Mouse (Mus musculus) spleen, adult 2 months (tissue): Measurements from ENCODE around the gene Ubtf. TPM values are rescaled to one million over a fixed set of nuclear protein-coding genes. Genes with fewer than 3 reads are reported as not detected.

Experiments used
- DNase-seq, 2 experiments: peaks; one replicate each; pipeline versions ENCODE4 v3.0.0 to v3.0.0-alpha.2; 2012 to 2021; ENCODE audit warnings: low spot score in 2 of 2, low read depth in 1 of 2
- H3K27ac ChIP-seq: fragments of 200-500 bp; 2 replicates; pipeline ENCODE4 v1.5.1; 2012; ENCODE audit warnings: low read length, inconsistent platforms; ENCODE audit not compliant: insufficient read depth
- H3K27me3 ChIP-seq: fragments of 200-500 bp; 2 replicates; pipeline ENCODE4 v1.6.1; 2012; ENCODE audit warnings: mild to moderate bottlenecking, moderate library complexity, low read length, inconsistent platforms; ENCODE audit not compliant: control insufficient read depth, insufficient read depth
- H3K36me3 ChIP-seq: fragments of 200-500 bp; 2 replicates; pipeline ENCODE4 v1.6.1; 2012; ENCODE audit warnings: mild to moderate bottlenecking, low read length, inconsistent platforms; ENCODE audit not compliant: control insufficient read depth, insufficient read depth
- H3K4me1 ChIP-seq: fragments of 200-500 bp; 2 replicates; pipeline ENCODE4 v1.6.1; 2011; ENCODE audit warnings: inconsistent platforms; ENCODE audit not compliant: control insufficient read depth, insufficient read depth, insufficient read length
- H3K4me3 ChIP-seq: fragments of 200-500 bp; 2 replicates; pipeline ENCODE4 v1.5.1; 2011; ENCODE audit warnings: mild to moderate bottlenecking, inconsistent platforms; ENCODE audit not compliant: insufficient read depth, insufficient read length; ENCODE audit errors: extremely low read depth
- CTCF ChIP-seq: fragments of 200-500 bp; IDR thresholded peaks from 2 replicates; pipeline ENCODE4 v1.5.1; 2011; ENCODE audit warnings: mild to moderate bottlenecking, inconsistent platforms; ENCODE audit not compliant: insufficient read depth, insufficient read length, insufficient replicate concordance; ENCODE audit errors: extremely low read depth
- POLR2A ChIP-seq: fragments of 200-500 bp; IDR thresholded peaks from 2 replicates; pipeline ENCODE4 v1.6.1; 2011; ENCODE audit warnings: low read depth, low read length, inconsistent platforms
- WGBS: fragments of 180-500 bp; shearing (Covaris S2); methylation state at CpG from one replicate; pipeline ENCODE4 v1.1.7; 2018; 5-methylcytosine and 5-hydroxymethylcytosine counted together
- polyA plus RNA-seq: library from polyadenylated mRNA; depleted of rRNA; stranded (reverse); fragments of >200 nt; gene quantifications from 2 replicates; pipeline ENCODE4 v1.2.3, GENCODE M21; 2012

Gene Ubtf
- polyA plus RNA-seq, 1 experiment = 29.9 TPM

DNA sequence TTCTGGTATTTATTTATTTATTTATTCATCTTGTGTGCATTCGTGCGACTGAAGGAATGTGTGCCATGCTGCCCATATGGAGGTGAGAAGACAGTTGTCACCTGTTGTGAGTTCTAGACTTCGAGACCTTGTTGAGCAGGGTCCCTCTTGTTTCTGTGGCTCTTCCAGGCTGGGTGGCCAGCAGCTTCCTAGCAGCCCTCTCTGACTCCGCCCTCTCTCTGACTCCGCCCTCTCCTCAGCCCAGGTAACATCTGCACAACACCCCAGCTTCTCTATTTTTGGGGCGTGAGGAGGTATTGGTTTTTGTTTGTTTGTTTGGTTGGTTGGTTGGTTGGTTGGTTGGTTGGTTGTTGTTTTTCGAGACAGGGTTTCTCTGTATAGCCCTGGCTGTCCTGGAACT lies 8.3 kb upstream of the Ubtf start:
- H3K4me3 ChIP-seq = no peak overlapping the region
- no peaks in the 10 kb centered on the region for H3K4me1 ChIP-seq
- H3K27ac ChIP-seq = no peak overlapping the region
- H3K27me3 ChIP-seq = no peaks in the 10 kb centered on the region; the same call in 1 of the 2 replicates
- 85% methylated on average over 7 of the region's 7 CpGs for WGBS
- H3K36me3 ChIP-seq = no peaks in the 10 kb centered on the region
- TF ChIP-seq POLR2A = no peak
- no peak for TF ChIP-seq CTCF
- no peak for DNase-seq

DNA sequence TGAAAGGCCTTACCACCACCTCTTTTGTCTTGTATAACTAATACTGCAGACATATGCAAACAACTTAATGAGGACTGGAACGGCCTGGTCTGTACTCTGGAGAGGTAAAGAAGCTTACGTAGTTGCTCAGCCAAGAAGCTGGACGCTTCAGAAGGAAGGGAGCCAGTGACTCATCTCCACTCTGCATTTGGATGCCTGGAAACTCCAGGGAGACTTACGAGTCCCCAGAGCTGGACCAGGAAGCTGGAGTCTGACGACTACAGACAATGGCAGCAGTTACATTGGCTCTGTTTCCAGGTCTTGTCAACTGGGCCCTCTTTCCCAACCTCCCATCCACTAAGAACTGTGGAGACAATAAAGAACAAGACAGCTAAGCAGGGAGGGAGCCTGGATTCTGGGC lies 7.7 kb upstream of the Ubtf start:
- H3K27me3 ChIP-seq = no peaks in the 10 kb centered on the region; the same call in 1 of the 2 replicates
- no peak for DNase-seq

DNA sequence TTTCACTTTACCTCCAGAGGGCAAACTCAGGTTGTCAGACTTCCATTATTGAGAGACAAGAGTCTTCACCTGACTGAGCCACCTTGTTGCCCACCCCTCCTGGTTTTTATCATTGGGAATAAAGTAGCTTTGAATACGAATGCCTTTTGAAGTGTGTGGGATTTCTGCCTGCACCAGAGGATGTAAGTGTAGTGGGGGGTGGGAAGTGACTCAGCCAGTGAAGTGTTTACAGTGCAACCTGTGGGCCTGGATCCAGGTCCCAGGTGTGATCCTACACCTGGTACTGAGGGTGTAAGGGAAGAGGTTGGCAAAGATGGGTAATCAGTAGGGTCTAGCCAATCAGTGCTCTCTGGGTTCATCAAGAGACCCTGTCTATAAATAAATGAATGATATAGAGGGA lies 4.0 kb upstream of the Ubtf start:
- 67% methylated on average over 1 of the region's 1 CpGs for WGBS
- no peaks in the 10 kb centered on the region for H3K27me3 ChIP-seq
- peaks cover 7% of the 10 kb centered on the region; the same call in 1 of the 2 replicates for H3K4me1 ChIP-seq

More for the DNA sequence above, 7.7 kb upstream of the Ubtf start:
- Histone ChIP-seq H3K36me3 (no peaks in the 10 kb centered on the region), H3K4me1 (no peaks in the 10 kb centered on the region), H3K27ac (no peak overlapping the region), H3K4me3 (no peak overlapping the region)
- WGBS = 81% methylated on average over 5 of the region's 5 CpGs
- TF ChIP-seq CTCF (no peak), POLR2A (no peak)

DNA sequence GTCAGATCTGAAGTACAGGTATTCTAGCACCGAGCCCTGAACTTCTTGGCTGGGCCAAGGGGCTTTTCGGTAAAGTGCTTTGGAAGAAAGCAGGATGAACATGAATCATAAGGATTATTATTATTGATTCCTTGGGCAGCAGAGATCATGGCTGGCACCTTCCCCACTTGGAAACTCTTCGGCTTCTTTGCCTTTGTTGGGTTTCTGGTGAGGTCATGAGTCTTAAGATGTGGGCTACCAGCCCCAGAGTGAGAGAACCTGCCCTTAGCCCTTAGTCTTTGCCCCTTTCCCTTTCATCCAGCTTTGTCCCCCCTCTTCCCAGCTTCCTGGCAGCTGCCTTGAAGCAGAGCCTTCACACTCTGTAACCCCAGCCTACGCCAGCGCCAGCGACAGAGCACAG lies 2.4 kb upstream of the Ubtf start:
- peaks cover 7% of the 10 kb centered on the region; the same call in 1 of the 2 replicates for H3K4me1 ChIP-seq
- H3K4me3 ChIP-seq = no peak overlapping the region
- no peaks in the 10 kb centered on the region for H3K36me3 ChIP-seq
- no peak for DNase-seq
- H3K27ac ChIP-seq = no peak overlapping the region
- no peaks in the 10 kb centered on the region for H3K27me3 ChIP-seq
- WGBS = 91% methylated on average over 6 of the region's 6 CpGs
- no peak for TF ChIP-seq CTCF
- TF ChIP-seq POLR2A = no peak

More for the DNA sequence above, 4.0 kb upstream of the Ubtf start:
- no peak for TF ChIP-seq CTCF
- no peak for TF ChIP-seq POLR2A
- DNase-seq = no peak
- Histone ChIP-seq H3K4me3 (no peak overlapping the region), H3K27ac (no peak overlapping the region), H3K36me3 (no peaks in the 10 kb centered on the region)

DNA sequence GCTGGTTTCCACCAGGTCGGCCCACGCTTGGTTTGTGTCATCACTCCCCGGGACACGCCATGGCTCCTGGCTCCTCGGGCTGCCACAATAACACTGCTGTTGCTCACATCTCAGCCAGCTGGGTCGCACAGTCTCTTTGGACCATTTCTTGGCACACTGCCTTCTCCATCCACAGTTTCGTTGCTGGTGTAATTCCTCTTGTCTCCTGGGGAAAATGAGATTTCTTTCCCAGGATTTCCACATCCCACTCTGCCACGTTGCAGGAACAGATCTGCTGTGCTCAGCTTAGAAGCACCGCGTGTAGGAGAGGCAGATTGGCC lies 1.1 kb upstream of the Ubtf start:
- Histone ChIP-seq H3K27me3 (no peaks in the 10 kb centered on the region), H3K4me1 (peaks cover 13% of the 10 kb centered on the region; the same call in 1 of the 2 replicates), H3K36me3 (no peaks in the 10 kb centered on the region), H3K4me3 (peak overlapping the region; percentile 73; the same call in 1 of the 2 replicates), H3K27ac (peak overlapping the region; percentile 95)
- 46% methylated on average over 10 of the region's 10 CpGs for WGBS
- TF ChIP-seq POLR2A (no peak), CTCF (no peak)
- no peak for DNase-seq

DNA sequence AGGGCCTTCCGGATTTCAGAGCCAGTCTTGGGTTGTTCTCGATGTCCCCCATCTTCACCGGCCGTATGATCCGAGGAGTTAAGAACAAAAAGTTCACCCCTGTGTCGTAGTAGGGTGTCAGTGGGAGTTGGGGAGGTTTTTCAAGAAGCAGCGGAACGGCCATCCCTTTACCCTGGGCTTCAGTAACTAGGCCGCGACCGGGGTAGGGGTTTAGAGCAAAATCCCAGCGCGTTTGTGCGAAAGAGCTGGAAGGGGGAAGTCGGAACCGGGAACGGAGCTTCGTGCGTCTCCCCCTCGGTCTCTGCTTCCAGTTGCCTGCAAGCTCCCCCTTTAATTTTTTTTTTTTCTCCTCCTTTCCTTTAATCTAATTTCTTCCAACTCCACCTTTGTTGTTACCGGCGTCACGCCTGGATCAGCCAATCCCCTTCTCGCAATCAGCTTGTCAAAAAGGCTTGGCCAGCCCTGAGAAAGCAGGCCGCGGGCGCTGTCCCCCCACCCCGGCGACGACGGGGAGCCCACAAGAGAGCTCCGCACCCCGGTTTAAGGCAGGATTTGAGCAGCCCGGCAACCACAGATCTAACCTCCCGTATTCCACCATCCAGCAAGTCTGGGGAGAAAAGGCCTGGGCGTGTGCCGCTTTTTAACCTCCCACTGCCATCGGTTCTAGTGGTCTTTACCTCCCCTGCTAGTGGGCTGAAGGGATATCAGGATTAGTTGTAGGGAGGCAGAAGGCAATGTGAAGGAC lies 571 bp upstream of the Ubtf start:
- WGBS = 3% methylated on average over 38 of the region's 38 CpGs
- H3K4me1 ChIP-seq = peaks cover 17% of the 10 kb centered on the region; the same call in 1 of the 2 replicates
- peak; percentile 46 to 70 for DNase-seq
- peak overlapping the region; percentile 73 for H3K4me3 ChIP-seq
- TF ChIP-seq CTCF (no peak), POLR2A (peak; percentile 47; the same call in 1 of the 2 replicates)
- H3K36me3 ChIP-seq = no peaks in the 10 kb centered on the region
- no peaks in the 10 kb centered on the region for H3K27me3 ChIP-seq
- H3K27ac ChIP-seq = peak overlapping the region; percentile 95

DNA sequence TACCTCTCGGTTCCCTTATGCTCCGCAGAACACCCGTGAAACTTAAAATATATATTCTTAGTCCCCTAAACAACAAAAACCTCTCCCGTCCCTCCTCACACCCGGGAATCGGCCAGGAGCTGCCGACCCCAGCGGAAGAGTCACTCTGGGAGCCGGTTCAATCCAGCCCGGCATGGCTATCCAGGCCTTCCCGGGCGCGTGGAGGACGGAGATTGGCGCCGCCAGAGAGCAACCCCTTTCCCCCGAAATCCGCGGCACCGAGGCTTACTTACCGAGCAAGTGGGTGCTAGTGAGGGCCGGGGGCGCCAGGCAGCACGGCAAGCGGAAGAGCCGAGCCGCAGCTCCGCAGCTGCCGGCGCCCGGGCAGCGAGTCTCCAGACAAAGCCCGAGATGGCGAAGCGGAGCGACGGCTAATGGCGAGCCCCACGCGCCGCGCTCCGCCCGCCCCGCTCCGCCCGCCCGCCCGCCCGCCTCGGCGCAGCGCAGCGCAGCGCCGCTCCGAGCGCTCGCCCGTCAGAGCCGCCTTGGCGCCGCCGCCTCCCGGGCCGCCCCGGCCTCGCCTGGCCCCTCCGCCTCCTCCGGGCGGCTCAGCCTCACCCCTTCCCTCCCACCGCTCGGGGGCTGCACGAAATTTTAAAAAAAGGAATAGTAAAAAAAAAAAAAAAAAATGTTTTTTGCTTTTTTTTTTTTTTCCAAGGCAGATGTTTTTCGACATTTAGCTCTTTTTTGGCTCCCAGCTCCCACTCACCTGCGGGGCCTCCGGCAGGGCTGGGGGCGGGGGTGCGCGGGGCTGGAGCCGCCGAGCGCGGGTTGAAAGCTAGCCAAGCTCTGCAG lies 749 bp downstream of the Ubtf start:
- peak; percentile 19 to 54 for DNase-seq
- H3K27me3 ChIP-seq = no peaks in the 10 kb centered on the region
- H3K27ac ChIP-seq = peak overlapping the region; percentile 95
- H3K4me1 ChIP-seq = peaks cover 17% of the 10 kb centered on the region; the same call in 1 of the 2 replicates
- peak overlapping the region; percentile 73 for H3K4me3 ChIP-seq
- peaks cover 8% of the 10 kb centered on the region for H3K36me3 ChIP-seq
- under 1% methylated on average over 82 of the region's 84 CpGs for WGBS
- TF ChIP-seq POLR2A (peak; percentile 18), CTCF (no peak)
